Mouse (Mus musculus) brown adipose tissue, adult 24 weeks (tissue): Measurements from ENCODE around the gene Zfp418. TPM values are rescaled to one million over a fixed set of nuclear protein-coding genes. Genes with fewer than 3 reads are reported as not detected.

ENCODE experiments used
- polyA plus RNA-seq: library from polyadenylated mRNA; stranded (reverse); fragments of >200 nt; gene quantifications from 2 replicates; pipeline ENCODE4 v1.2.4, GENCODE M21; 2012; ENCODE audit not compliant: missing spikeins, insufficient read depth, insufficient read length

Zfp418 gene
- polyA plus RNA-seq, 1 experiment, result 1.5 TPM

Other genes starting within 250 kb of the Zfp418 start
- not detected in 2 replicates for gene Aurkc, start 176.0 kb upstream of the Zfp418 start, polyA plus RNA-seq
- 3.6 and 4.9 TPM in 2 replicates for gene Zfp954, start 49.8 kb upstream of the Zfp418 start, polyA plus RNA-seq
- 0.63 TPM in 1 of 2 replicates, not detected in the other for gene Zfp773, start 34.6 kb upstream of the Zfp418 start, polyA plus RNA-seq
- 1.9 and 3.6 TPM in 2 replicates for gene Zfp772, start 38.7 kb downstream of the Zfp418 start, polyA plus RNA-seq
- not detected in 2 replicates for gene Vmn2r29, start 76.0 kb downstream of the Zfp418 start, polyA plus RNA-seq
- 3.1 and 8.5 TPM in 2 replicates for gene Gm45844, start 107.0 kb downstream of the Zfp418 start, polyA plus RNA-seq
- gene Clcn4, start 129.5 kb downstream of the Zfp418 start, polyA plus RNA-seq, result 21.9 and 27.7 TPM in 2 replicates
- not detected in 2 replicates for gene Vmn2r30, start 166.3 kb downstream of the Zfp418 start, polyA plus RNA-seq
- not detected in 2 replicates for gene Gm45783, start 203.2 kb downstream of the Zfp418 start, polyA plus RNA-seq
- not detected in 2 replicates for gene Vmn2r31, start 228.4 kb downstream of the Zfp418 start, polyA plus RNA-seq